Mouse (Mus musculus): ENCODE measurements around the gene Pemt. TPM values are rescaled to one million over a fixed set of nuclear protein-coding genes. Genes with fewer than 3 reads are reported as not detected.

The Pemt gene
- 5.8 and 9.8 TPM in 2 replicates for polyA plus RNA-seq (2011; ENCODE audit: insufficient read length, low read depth, missing spikeins)

DNA sequence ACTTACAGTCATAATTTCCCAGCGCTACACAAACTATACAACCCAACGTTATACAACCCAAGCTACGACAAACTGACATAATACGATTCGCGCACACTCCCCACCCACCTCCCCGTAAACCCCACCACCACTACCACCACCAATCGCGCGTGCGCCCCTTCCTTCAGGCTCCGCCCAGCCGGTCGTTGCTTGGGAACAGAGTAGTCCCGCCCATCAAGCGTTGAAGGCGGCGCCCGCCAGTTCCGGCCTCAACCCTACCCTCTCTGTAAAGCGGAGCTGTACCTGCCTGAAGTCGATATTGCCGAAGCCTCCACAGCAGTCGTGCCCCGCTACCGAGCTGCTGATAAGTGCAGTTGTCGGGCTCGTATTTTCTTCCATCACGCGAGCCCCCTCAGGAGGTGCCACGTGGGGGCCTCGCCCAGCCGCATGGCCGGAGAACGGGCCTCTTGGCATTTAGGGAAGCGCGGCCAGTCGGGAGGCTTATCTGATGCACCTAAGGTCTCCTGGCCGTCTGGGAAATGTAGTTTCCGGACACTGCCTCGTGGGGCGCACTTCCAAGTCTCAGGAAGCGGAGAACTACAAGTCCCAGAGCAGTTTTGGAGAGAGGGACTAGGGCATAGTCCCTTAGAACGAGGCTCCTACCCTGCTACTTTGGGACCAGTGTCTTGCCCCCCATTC lies at the start of gene Pemt:
Gene Pemt, minus strand, starts transcription at position 432 of the 678 bp plus-strand sequence.
- TF ChIP-seq POLR2A (IDR thresholded peaks at IDR 0.05; ENCODE audit: low read depth, low read length) (peak; percentile 72), CTCF (IDR thresholded peaks at IDR 0.05; ENCODE audit: borderline replicate concordance, insufficient read depth, low read length) (no peak)
- H3K4me3 ChIP-seq (ENCODE audit: insufficient read depth, low read length): peak within 1 kb of the TSS; percentile 51
- H3K27ac ChIP-seq (ENCODE audit: insufficient read depth, low read length): peak within 1 kb of the TSS; percentile 53
- no peaks in the 10 kb centered on the region for H3K4me1 ChIP-seq (ENCODE audit: control insufficient read depth, insufficient read depth, low read length)

DNA sequence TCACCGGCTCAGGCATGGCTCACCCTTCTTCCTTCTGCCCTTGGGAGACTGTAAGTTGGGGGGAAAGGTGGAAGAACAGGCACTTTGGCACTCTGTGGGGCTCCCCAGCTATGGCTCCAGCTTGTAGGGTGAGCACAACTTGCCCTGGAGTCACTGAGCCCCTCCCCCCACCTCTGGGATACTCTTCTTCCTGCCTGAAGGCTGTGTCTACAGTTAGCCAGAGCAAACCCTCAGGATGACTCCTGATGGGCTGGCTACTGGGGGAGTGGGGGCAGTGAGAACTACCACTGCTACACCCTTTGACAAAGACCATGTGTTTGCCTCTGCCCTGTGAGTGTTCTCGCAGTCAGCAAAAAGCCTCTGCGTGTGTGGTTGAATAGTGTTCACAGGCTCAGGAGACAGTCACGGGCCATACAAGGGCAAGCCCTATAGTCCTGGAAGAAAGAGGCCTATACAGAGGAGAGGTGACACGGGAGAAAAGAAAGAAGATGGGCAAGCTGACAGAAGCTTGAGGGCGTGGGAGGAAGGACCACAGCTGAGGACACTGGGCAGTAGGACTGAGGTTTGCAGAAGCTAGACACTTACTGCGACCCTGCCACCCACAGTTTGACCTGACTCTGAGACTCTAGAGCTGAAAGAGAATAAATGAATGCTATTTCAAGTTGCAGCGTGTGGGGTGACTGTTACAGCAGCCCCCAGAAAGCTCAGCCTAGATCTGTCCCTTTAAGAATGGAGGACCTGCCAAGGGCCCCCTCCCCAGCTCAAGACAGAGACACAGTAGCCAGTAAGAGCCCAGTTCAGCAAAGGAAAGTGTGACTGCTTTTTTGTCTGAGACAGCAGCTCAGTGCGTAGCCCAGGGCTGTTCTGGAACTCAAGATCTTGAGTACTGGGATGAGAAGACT lies 48.9 kb upstream of the Pemt start:
- Histone ChIP-seq H3K4me1 (ENCODE audit: control insufficient read depth, insufficient read depth, low read length) (no peaks in the 10 kb centered on the region), H3K4me3 (ENCODE audit: insufficient read depth, low read length) (no peak overlapping the region), H3K27ac (ENCODE audit: insufficient read depth, low read length) (no peak overlapping the region)
- no peak for TF ChIP-seq POLR2A (IDR thresholded peaks at IDR 0.05; ENCODE audit: low read depth, low read length)

DNA sequence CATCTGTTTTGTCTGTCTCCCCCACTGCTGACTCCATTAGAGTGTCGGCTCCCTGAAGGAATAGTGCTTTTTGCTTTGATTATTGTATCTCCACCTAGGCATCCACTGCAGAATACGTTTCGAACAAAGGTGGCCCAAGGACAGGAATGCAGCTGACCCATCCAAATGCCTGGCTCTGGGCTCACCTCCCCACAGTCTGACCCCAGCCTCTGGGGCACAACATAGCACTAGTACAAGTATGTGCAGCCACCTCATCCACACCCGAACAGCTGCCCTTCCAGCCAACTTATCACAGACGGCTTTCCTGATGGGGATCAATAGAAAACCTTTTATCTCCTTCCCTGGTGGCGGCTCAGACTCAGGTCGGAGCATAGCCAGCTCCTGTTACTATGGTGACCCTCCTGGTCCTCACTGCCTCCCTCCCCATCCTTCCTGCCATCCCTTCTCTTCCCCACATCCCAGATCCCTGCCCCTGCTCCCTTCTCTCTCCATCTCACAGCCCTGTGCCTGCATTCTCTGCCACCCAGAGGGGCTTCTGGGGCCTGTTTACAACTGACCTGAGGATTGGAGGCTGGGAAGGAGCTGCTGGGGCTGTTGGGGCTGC lies 47.8 kb upstream of the Pemt start:
- Histone ChIP-seq H3K4me3 (ENCODE audit: insufficient read depth, low read length) (no peak overlapping the region), H3K27ac (ENCODE audit: insufficient read depth, low read length) (no peak overlapping the region), H3K4me1 (ENCODE audit: control insufficient read depth, insufficient read depth, low read length) (no peaks in the 10 kb centered on the region)
- TF ChIP-seq POLR2A (IDR thresholded peaks at IDR 0.05; ENCODE audit: low read depth, low read length): no peak
- no peak for TF ChIP-seq CTCF (IDR thresholded peaks at IDR 0.05; ENCODE audit: borderline replicate concordance, insufficient read depth, low read length)

DNA sequence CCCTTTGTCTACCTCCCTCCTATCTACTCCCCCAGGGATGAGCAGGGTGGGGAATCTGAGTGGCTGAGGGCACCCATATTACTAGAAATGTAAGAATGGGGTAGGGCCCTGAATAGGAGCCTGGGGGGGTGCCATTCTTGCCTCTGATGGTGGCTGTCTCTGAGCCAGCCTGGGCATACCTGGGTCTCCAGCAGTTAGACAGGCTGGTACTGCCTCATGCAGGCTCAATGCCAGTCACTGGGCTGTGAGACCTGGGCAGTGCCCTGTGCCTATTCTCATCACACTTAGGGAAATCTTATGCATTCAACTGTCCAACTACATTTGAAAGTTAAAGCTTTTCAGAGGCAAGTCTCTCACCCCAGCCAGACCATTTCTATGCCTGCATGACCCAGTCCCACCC lies 46.9 kb upstream of the Pemt start:
- no peaks in the 10 kb centered on the region for H3K4me1 ChIP-seq (ENCODE audit: control insufficient read depth, insufficient read depth, low read length)
- TF ChIP-seq CTCF (IDR thresholded peaks at IDR 0.05; ENCODE audit: borderline replicate concordance, insufficient read depth, low read length) (no peak), POLR2A (IDR thresholded peaks at IDR 0.05; ENCODE audit: low read depth, low read length) (no peak)
- no peak overlapping the region for H3K4me3 ChIP-seq (ENCODE audit: insufficient read depth, low read length)
- H3K27ac ChIP-seq (ENCODE audit: insufficient read depth, low read length): no peak overlapping the region

DNA sequence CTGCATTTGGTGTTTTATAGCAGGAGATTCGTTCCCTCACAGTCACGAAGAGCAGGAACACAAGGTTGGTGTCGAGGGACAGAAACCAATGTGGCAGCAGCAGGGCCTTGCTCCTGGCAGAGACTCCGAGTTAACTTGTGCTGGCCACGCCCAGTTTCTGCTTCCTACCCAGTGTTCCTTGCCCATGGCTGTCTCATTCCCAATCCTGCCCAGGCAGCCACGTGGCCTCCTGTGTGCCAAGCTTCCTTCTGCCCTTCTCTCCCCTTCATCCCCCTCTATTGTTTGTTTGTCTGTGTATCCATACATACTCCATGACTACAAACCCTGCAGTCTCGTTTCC lies 45.1 kb upstream of the Pemt start:
- H3K4me1 ChIP-seq (ENCODE audit: control insufficient read depth, insufficient read depth, low read length): no peaks in the 10 kb centered on the region
- TF ChIP-seq POLR2A (IDR thresholded peaks at IDR 0.05; ENCODE audit: low read depth, low read length) (no peak), CTCF (IDR thresholded peaks at IDR 0.05; ENCODE audit: borderline replicate concordance, insufficient read depth, low read length) (no peak)
- no peak overlapping the region for H3K27ac ChIP-seq (ENCODE audit: insufficient read depth, low read length)
- no peak overlapping the region for H3K4me3 ChIP-seq (ENCODE audit: insufficient read depth, low read length)

DNA sequence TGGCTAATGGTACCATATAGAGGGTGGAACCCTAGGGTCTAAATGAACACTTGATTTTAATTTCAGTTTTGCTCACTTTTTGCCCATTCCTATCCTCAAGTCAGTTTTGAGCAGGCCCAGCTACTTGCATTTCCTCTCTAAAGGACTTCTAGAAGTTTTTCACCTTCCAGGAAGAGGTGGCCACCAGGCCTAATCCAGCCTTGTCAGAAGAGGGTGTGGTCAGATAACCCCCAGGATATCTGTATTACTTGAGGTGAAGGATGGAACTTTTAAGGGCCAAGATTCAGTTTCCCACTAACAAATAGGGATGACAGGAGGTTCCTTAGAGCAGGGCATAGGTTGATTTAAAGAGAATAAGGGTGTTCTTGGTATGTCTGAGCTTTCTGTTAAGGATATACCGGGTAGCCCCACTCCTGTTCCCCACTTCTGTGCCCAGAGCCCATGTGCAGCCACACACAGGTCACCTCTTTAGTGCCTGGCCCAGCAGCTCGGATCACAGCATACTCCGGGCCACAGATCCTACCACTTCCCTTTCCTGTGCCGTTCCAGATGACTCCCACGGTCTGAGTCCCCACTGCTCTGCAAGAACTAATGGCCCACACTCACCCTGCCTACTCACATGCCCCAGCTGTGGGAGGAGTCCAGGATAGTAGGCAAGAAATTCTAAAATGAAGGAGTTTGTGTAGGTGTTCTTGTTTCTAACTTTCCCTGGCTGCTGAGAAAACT lies 44.6 kb upstream of the Pemt start:
- no peak for TF ChIP-seq POLR2A (IDR thresholded peaks at IDR 0.05; ENCODE audit: low read depth, low read length)
- no peak for TF ChIP-seq CTCF (IDR thresholded peaks at IDR 0.05; ENCODE audit: borderline replicate concordance, insufficient read depth, low read length)
- Histone ChIP-seq H3K27ac (ENCODE audit: insufficient read depth, low read length) (no peak overlapping the region), H3K4me1 (ENCODE audit: control insufficient read depth, insufficient read depth, low read length) (no peaks in the 10 kb centered on the region), H3K4me3 (ENCODE audit: insufficient read depth, low read length) (no peak overlapping the region)

DNA sequence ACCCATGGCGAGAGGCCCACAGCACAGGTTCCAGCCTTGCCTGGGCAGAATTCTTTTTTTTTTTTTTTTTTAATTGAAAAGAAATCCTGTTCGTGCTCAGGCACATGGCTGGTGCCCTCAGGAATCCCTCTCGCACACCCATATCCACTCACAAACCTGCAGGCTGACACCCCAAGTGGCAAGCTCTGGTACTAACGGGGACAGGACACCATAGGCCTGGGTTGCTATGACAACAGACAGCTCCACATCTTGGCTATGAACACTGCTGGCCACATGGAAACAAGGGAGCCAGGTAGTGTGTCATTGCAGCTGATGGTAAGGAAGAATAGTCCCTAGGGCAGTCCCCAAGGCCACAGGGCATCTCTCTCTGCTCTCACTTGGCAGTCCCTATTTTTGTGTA lies 42.7 kb upstream of the Pemt start:
- TF ChIP-seq CTCF (IDR thresholded peaks at IDR 0.05; ENCODE audit: borderline replicate concordance, insufficient read depth, low read length) (no peak), POLR2A (IDR thresholded peaks at IDR 0.05; ENCODE audit: low read depth, low read length) (no peak)
- H3K4me1 ChIP-seq (ENCODE audit: control insufficient read depth, insufficient read depth, low read length): no peaks in the 10 kb centered on the region

DNA sequence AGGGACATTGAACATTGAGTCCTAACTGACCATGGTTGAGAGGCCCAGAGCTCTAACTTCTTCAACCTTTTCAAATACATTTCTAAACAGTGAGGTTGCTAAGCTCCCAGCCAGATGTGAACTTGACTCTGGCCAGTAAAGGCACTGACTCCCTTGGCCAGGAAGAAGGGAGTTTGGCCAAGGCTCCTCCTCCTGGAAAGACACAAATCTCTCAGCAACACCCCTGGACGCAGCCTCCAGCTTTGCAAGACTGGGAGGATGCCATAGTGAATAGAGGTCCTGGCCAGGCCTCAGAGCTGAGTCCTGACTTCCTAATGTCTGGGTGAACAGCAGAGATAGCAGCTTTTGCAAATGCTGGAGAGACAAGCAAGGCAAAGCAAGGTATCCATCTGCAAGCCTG lies 40.4 kb upstream of the Pemt start:
- H3K4me3 ChIP-seq (ENCODE audit: insufficient read depth, low read length): no peak overlapping the region
- H3K27ac ChIP-seq (ENCODE audit: insufficient read depth, low read length): no peak overlapping the region
- TF ChIP-seq POLR2A (IDR thresholded peaks at IDR 0.05; ENCODE audit: low read depth, low read length) (no peak), CTCF (IDR thresholded peaks at IDR 0.05; ENCODE audit: borderline replicate concordance, insufficient read depth, low read length) (no peak)
- H3K4me1 ChIP-seq (ENCODE audit: control insufficient read depth, insufficient read depth, low read length): no peaks in the 10 kb centered on the region

More for the DNA sequence above, 42.7 kb upstream of the Pemt start:
- H3K4me3 ChIP-seq (ENCODE audit: insufficient read depth, low read length): no peak overlapping the region
- H3K27ac ChIP-seq (ENCODE audit: insufficient read depth, low read length): no peak overlapping the region

DNA sequence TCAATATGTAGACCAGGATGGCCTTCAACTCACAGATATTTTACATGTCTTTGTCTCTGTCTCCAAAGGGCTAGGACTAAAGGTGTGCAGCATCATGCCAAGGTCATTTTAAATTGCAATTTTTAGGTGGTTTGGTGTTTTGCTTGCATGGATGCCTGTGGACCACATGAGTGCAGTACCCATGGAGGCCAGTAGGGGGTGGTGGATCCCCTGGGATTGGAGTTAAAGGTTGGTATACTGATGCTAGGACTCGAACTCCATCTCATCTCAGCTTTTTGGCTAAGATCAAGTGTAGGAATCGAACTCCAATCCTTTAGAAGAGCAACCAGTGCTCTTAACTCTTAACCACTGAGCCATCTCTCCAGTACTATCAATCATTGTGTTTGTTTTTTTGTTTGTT lies 38.3 kb upstream of the Pemt start:
- H3K4me3 ChIP-seq (ENCODE audit: insufficient read depth, low read length): no peak overlapping the region
- H3K4me1 ChIP-seq (ENCODE audit: control insufficient read depth, insufficient read depth, low read length): no peaks in the 10 kb centered on the region
- H3K27ac ChIP-seq (ENCODE audit: insufficient read depth, low read length): no peak overlapping the region
- TF ChIP-seq POLR2A (IDR thresholded peaks at IDR 0.05; ENCODE audit: low read depth, low read length) (no peak), CTCF (IDR thresholded peaks at IDR 0.05; ENCODE audit: borderline replicate concordance, insufficient read depth, low read length) (peak; percentile 43; the same call in 1 of the 2 replicates)
